8 mouse cellular contexts compared by ENCODE assay signal in genomic region chr11:30160625-30161172, GRCm38 (mm10).
DNase-seq lines count a peak whose midpoint lies in the region; ATAC-seq lines count a peak whose summit lies in the region.

No protein-coding gene starts in this region.

- ATAC-seq in kidney, embryonic 16.5 days (ENCODE audit: low FRiP score, low TSS enrichment), result no peak
- no peak for ATAC-seq in heart, embryonic 16.5 days (replicated peaks; ENCODE audit: extremely low read depth, insufficient read depth, low FRiP score)

- no peak overlapping the region for H3K4me2 ChIP-seq in kidney, embryonic 16.5 days (replicated peaks; ENCODE audit: low read depth, low read length)
- H3K4me2 ChIP-seq in heart, embryonic 16.5 days (ENCODE audit: low read depth, low read length), result no peak overlapping the region

- no peak overlapping the region for H3K4me3 ChIP-seq in kidney, embryonic 16.5 days (ENCODE audit: low read length)
- no peak overlapping the region for H3K4me3 ChIP-seq in heart, embryonic 16.5 days (ENCODE audit: low read length)

- H3K27me3 ChIP-seq in kidney, embryonic 16.5 days (ENCODE audit: insufficient read depth, low read length), result no peaks in the 10 kb centered on the region
- no peaks in the 10 kb centered on the region for H3K27me3 ChIP-seq in heart, embryonic 16.5 days (ENCODE audit: control insufficient read depth, insufficient read depth, low read length)

- peaks cover 14% of the 10 kb centered on the region; the same call in 1 of the 2 replicates for H3K36me3 ChIP-seq in kidney, embryonic 16.5 days (ENCODE audit: insufficient read depth, low read length)
- peaks cover 12% of the 10 kb centered on the region for H3K36me3 ChIP-seq in heart, embryonic 16.5 days (ENCODE audit: control insufficient read depth, insufficient read depth)

- WGBS in kidney, embryonic 16.5 days, result 65% methylated on average over 4 of the region's 4 CpGs
- whole genome bisulfite sequencing in heart, embryonic 16.5 days, result 44% methylated on average over 4 of the region's 4 CpGs

- peaks cover 65% of the 10 kb centered on the region for H3K4me1 ChIP-seq in kidney, embryonic 16.5 days (ENCODE audit: insufficient read depth, low read length)
- peaks cover 89% of the 10 kb centered on the region for H3K4me1 ChIP-seq in heart, embryonic 16.5 days (ENCODE audit: control insufficient read depth, insufficient read depth, low read length)

- H3K9ac ChIP-seq in kidney, embryonic 16.5 days (replicated peaks; ENCODE audit: low read length), result no peak overlapping the region
- H3K9ac ChIP-seq in heart, embryonic 16.5 days (ENCODE audit: low read length), result peak overlapping the region; percentile 26; the same call in 1 of the 2 replicates

- H3K27ac ChIP-seq in kidney, embryonic 16.5 days (ENCODE audit: low read length), result peak overlapping the region; percentile 78
- peak overlapping the region; percentile 89 for H3K27ac ChIP-seq in heart, embryonic 16.5 days (ENCODE audit: low read length)

- H3K9me3 ChIP-seq in kidney, embryonic 16.5 days (ENCODE audit: low read length), result no peaks in the 10 kb centered on the region
- H3K9me3 ChIP-seq in heart, embryonic 16.5 days (replicated peaks; ENCODE audit: control insufficient read depth, low read length), result no peaks in the 10 kb centered on the region

- intact Hi-C loops in left cerebral cortex, postnatal 4 days (cut with DNase I), result no loop called here

- no peak for DNase-seq in kidney, adult 8-10 months
- peak; percentile 75 for DNase-seq in R1 (ENCODE audit: low read depth, low spot score)
- peak; percentile 45 for DNase-seq in lung, postnatal 36 days
- no peak for DNase-seq in embryo, embryonic 10 days (ENCODE audit: low spot score)
- DNase-seq in adrenal gland, adult 2 months, result no peak
- DNase-seq in left cerebral cortex, postnatal 4 days, result no peak

Comparison
In these comparisons a context has a peak if more than half of its experiments do, and no peak if none do; other contexts are left out.
1. DNase-seq: peak in R1 (single experiment) and lung, postnatal 36 days (single experiment); none in kidney, adult 8-10 months (0 of 2), embryo, embryonic 10 days (single experiment), adrenal gland, adult 2 months (single experiment) and left cerebral cortex, postnatal 4 days (single experiment).